17 mouse cellular contexts compared by ENCODE assay signal in the genomic region with DNA sequence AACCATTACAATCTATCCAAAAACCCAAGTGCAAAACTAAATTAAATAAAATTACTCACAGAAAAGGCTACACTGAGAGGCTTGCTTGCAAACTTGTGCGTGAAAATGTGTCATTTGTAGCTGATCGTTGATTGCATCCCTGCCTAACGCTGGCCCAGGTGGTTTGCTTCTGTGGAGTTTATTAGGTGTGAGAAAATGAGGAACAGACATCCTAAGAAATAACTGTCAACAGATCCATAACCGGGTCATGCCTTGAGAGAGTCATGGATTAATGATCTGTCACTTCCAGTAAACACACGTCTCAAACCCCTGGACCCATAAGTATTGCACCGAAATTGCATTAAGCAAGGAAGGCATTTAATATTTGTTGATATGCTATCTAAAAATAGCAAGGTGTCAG.
"Had no signal": no experiment of that assay in that cellular context is flagged by ENCODE, and none has a peak within 500 bp of the region (broad histone marks: within the 10 kb centered on the region; RNA-seq: fewer than 3 reads in every experiment).

No protein-coding gene starts in this region.

- H3K4me2 ChIP-seq: kidney, embryonic 15.5 days; limb, embryonic 13.5 days; liver, embryonic 13.5 days; lung, embryonic 15.5 days; midbrain, embryonic 12.5 days had no signal

- H3K36me3 ChIP-seq: kidney, embryonic 15.5 days; limb, embryonic 13.5 days; liver, embryonic 13.5 days; lung, embryonic 15.5 days; midbrain, embryonic 12.5 days had no signal

- H3K4me1 ChIP-seq: kidney, embryonic 15.5 days; liver, embryonic 13.5 days; lung, embryonic 15.5 days; midbrain, embryonic 12.5 days had no signal

- ATAC-seq: midbrain, embryonic 16.5 days had no signal

- DNase-seq: kidney, adult 11 months; kidney, adult 8-10 months; kidney, postnatal 10 days; kidney, postnatal 36 days; layer of hippocampus, postnatal 36 days; liver; liver, embryonic 13.5 days; lung, postnatal 14 days; thymus, adult 18-20 months; thymus, postnatal 36 days had no signal

- H3K9me3 ChIP-seq: kidney, embryonic 15.5 days; limb, embryonic 13.5 days; liver, embryonic 13.5 days; lung, embryonic 15.5 days; midbrain, embryonic 12.5 days had no signal

- H3K4me3 ChIP-seq: kidney, embryonic 15.5 days; left cerebral cortex, adult 2 months; limb, embryonic 13.5 days; liver, embryonic 13.5 days; lung, embryonic 15.5 days; midbrain, embryonic 12.5 days had no signal

- H3K27me3 ChIP-seq: kidney, embryonic 15.5 days; liver, embryonic 13.5 days; lung, embryonic 15.5 days; midbrain, embryonic 12.5 days had no signal

- H3K9ac ChIP-seq: kidney, embryonic 15.5 days; limb, embryonic 13.5 days; liver, embryonic 13.5 days; lung, embryonic 15.5 days; midbrain, embryonic 12.5 days had no signal

- H3K27ac ChIP-seq: kidney, embryonic 15.5 days; left cerebral cortex, adult 2 months; limb, embryonic 13.5 days; liver, embryonic 13.5 days; lung, embryonic 15.5 days; macrophage; midbrain, embryonic 12.5 days had no signal
